Mouse (Mus musculus): ENCODE data around the gene Erich2.

DNA sequence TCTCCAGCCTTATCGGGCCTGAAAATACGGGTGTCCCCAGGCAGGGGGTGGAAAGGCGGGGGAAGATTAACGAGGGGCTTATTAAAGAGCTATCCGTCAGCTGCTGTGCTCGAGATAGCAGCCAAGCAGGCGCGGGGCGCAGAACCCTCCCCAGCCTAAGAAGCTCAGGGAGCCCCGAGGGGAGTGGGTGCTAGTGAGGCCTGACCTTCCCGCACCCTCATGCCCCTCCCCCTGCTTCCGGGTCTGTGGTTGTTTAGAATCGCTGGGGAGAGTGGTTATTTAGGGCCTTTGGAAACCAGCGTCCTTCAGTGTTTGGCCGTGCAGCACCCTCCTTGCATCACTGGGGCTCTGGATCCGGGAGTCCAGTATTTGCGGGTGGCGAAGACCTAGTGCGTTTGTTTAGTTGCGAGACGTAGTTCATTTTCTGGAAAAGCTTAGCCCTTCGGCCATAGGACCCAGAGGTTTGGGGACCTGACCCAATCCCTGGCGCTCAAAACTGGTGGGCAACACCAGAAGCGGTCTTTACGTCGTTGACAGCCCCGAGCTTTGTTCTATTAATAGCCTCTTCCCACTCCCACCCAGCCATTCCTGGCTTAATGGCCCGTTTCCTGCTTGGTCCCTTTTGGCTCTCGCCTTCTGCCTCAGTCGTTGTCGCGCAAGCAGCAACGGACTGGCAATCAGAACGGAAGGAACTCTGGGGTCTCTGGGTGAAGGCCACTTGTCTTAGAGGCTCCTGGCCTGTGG lies 59.8 kb downstream of the Erich2 start:
- TF ChIP-seq GATA1 (IDR thresholded peaks at IDR 0.05; ENCODE audit: borderline replicate concordance, low read length): no peak
- TF ChIP-seq FLI1 (IDR thresholded peaks at IDR 0.05; ENCODE audit: low read length): no peak
